Mouse (Mus musculus) frontal cortex, adult (tissue): ENCODE results near the gene Olfr1467.

Experiments
- ATAC-seq: cut with Nextera tagmentation; 2 replicates; pipeline ENCODE4 v1.9.2; 2017; ENCODE audit warnings: mild to moderate bottlenecking, moderate library complexity, mixed read lengths; ENCODE audit not compliant: low TSS enrichment

The Olfr1467 gene

DNA sequence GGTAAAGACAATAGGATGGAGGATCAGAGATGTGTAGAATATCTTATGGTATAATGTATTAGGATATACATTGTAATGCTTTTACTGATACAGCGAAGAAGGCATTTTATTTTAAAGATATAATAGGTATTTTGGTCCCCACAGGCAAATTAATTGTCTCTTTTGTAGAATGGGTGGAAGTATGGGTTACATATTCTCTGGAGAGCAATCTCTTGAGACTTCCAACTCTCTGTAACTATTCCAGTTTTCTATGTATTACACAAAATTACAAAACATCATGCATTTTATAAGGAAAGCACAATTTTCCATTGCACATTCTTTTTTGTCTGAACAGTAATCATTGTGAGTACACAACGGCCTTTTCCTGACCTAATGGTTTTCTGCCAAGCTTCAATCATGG, at the start of gene Olfr1467:
Gene Olfr1467, plus strand, starts transcription at position 301 of the 400 bp plus-strand sequence.
- ATAC-seq = no peak

DNA sequence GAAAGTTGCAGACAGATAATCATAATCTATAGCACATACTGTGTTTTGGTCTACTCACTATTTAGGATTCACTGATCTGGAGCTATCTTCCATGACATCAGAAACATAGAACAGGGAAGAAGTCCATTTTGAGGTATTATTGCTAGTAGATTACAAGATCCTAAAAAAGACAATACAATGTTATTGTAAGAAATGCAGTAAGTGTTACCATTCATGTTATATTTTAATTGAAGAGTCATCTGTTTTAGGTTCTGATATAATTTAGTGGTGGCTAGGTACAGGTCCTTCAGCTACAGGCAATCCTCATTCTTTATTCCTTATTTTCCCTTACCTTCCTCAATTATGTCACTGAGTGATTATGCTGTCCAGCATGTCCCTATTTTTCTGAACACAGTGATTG, 46.6 kb upstream of the Olfr1467 start, which contains the start of gene Olfr1465:
Gene Olfr1465, minus strand, starts transcription at position 101 of the 400 bp plus-strand sequence.
- ATAC-seq = no peak

DNA sequence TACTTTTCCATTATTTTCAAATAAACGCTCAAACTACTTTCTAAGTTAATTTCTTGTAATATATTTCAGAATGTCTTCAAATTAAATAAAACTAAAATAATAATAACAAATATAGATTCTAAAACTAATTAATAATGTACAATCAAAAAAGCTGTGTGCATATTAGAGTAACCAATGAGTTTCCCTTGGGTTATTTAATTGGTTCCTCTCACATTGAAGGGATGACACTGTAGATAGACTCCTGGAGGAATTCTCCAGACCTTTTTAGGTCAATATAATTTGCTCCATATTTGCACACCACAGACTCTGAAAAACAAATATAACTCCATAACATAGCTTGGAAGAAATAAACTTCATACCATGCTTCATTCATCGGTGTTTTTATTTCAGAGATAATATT, 23.5 kb upstream of the Olfr1467 start, which contains the start of gene Olfr1466:
Gene Olfr1466, plus strand, starts transcription at position 301 of the 400 bp plus-strand sequence.
- no peak for ATAC-seq

- no peak for ATAC-seq
These were observed 45.5 kb downstream of the Olfr1467 start, which contains the start of gene Olfr1469 for GRCm38 (mm10) chr19:13407549-13407948. TSS of gene Olfr1469 (plus strand) at chr19:13407849.
